Mouse (Mus musculus): ENCODE results near the gene Tmem40. TPM values are rescaled to one million over a fixed set of nuclear protein-coding genes. Genes with fewer than 3 reads are reported as not detected.

Tmem40 gene
- polyA plus RNA-seq, 1 experiment from 2014 or later: 0.91 TPM

GRCm38 (mm10) chr6:115696707-115697215, 65.4 kb downstream of the Tmem40 start:
- Histone ChIP-seq H3K4me3 (replicated peaks; ENCODE audit: low read length) (no peak overlapping the region), H3K36me3 (ENCODE audit: control insufficient read depth, insufficient read depth) (no peaks in the 10 kb centered on the region), H3K27ac (ENCODE audit: low read length) (no peak overlapping the region), H3K9me3 (ENCODE audit: control insufficient read depth, low read length) (0 out of 2 replicates have a peak, but pooled peaks cover 4% of the 10 kb centered on the region), H3K4me1 (replicated peaks; ENCODE audit: control insufficient read depth, insufficient read depth, low read length) (no peaks in the 10 kb centered on the region; the same call in 1 of the 2 replicates), H3K4me2 (ENCODE audit: low read length) (no peak overlapping the region), H3K9ac (replicated peaks; ENCODE audit: low read depth, low read length) (no peak overlapping the region), H3K27me3 (replicated peaks; ENCODE audit: control insufficient read depth, insufficient read depth, low read length) (no peaks in the 10 kb centered on the region)
- 86% methylated on average over 7 of the region's 7 CpGs for WGBS
- no peak for ATAC-seq

- Histone ChIP-seq H3K4me2 (ENCODE audit: low read length) (no peak overlapping the region), H3K4me1 (replicated peaks; ENCODE audit: control insufficient read depth, insufficient read depth, low read length) (no peaks in the 10 kb centered on the region; the same call in 1 of the 2 replicates), H3K9ac (replicated peaks; ENCODE audit: low read depth, low read length) (no peak overlapping the region), H3K36me3 (ENCODE audit: control insufficient read depth, insufficient read depth) (no peaks in the 10 kb centered on the region), H3K9me3 (ENCODE audit: control insufficient read depth, low read length) (0 out of 2 replicates have a peak, but pooled peaks cover 4% of the 10 kb centered on the region), H3K4me3 (replicated peaks; ENCODE audit: low read length) (no peak overlapping the region), H3K27ac (ENCODE audit: low read length) (no peak overlapping the region), H3K27me3 (replicated peaks; ENCODE audit: control insufficient read depth, insufficient read depth, low read length) (no peaks in the 10 kb centered on the region)
- no peak for ATAC-seq
- 49% methylated on average over 7 of the region's 7 CpGs for WGBS
Measured at GRCm38 (mm10) chr6:115695124-115695523, 67.1 kb downstream of the Tmem40 start.

GRCm38 (mm10) chr6:115694441-115694842, 67.8 kb downstream of the Tmem40 start:
- H3K27me3 ChIP-seq (replicated peaks; ENCODE audit: control insufficient read depth, insufficient read depth, low read length): no peaks in the 10 kb centered on the region
- WGBS: 52% methylated on average over 9 of the region's 9 CpGs
- no peak overlapping the region for H3K27ac ChIP-seq (ENCODE audit: low read length)
- H3K4me3 ChIP-seq (replicated peaks; ENCODE audit: low read length): no peak overlapping the region
- no peaks in the 10 kb centered on the region; the same call in 1 of the 2 replicates for H3K4me1 ChIP-seq (replicated peaks; ENCODE audit: control insufficient read depth, insufficient read depth, low read length)
- H3K9me3 ChIP-seq (ENCODE audit: control insufficient read depth, low read length): 0 out of 2 replicates have a peak, but pooled peaks cover 4% of the 10 kb centered on the region
- no peak overlapping the region for H3K9ac ChIP-seq (replicated peaks; ENCODE audit: low read depth, low read length)
- no peak for ATAC-seq
- no peaks in the 10 kb centered on the region for H3K36me3 ChIP-seq (ENCODE audit: control insufficient read depth, insufficient read depth)
- no peak overlapping the region for H3K4me2 ChIP-seq (ENCODE audit: low read length)

- no peak overlapping the region for H3K9ac ChIP-seq (replicated peaks; ENCODE audit: low read depth, low read length)
- H3K27me3 ChIP-seq (replicated peaks; ENCODE audit: control insufficient read depth, insufficient read depth, low read length): no peaks in the 10 kb centered on the region
- no peak overlapping the region for H3K4me2 ChIP-seq (ENCODE audit: low read length)
- WGBS: 76% methylated on average over 5 of the region's 5 CpGs
- ATAC-seq: no peak
- 0 out of 2 replicates have a peak, but pooled peaks cover 4% of the 10 kb centered on the region for H3K9me3 ChIP-seq (ENCODE audit: control insufficient read depth, low read length)
- H3K27ac ChIP-seq (ENCODE audit: low read length): no peak overlapping the region
- no peaks in the 10 kb centered on the region; the same call in 1 of the 2 replicates for H3K4me1 ChIP-seq (replicated peaks; ENCODE audit: control insufficient read depth, insufficient read depth, low read length)
- no peak overlapping the region for H3K4me3 ChIP-seq (replicated peaks; ENCODE audit: low read length)
- H3K36me3 ChIP-seq (ENCODE audit: control insufficient read depth, insufficient read depth): no peaks in the 10 kb centered on the region
Measured at GRCm38 (mm10) chr6:115692963-115693730, 69.1 kb downstream of the Tmem40 start.

GRCm38 (mm10) chr6:115692163-115692950, 69.9 kb downstream of the Tmem40 start:
- 67% methylated on average over 9 of the region's 9 CpGs for WGBS
- no peak for ATAC-seq
- 0 out of 2 replicates have a peak, but pooled peaks cover 4% of the 10 kb centered on the region for H3K9me3 ChIP-seq (ENCODE audit: control insufficient read depth, low read length)

GRCm38 (mm10) chr6:115690105-115690504, 72.1 kb downstream of the Tmem40 start:
- 97% methylated on average over 4 of the region's 4 CpGs for WGBS
- Histone ChIP-seq H3K4me2 (ENCODE audit: low read length) (no peak overlapping the region), H3K4me1 (replicated peaks; ENCODE audit: control insufficient read depth, insufficient read depth, low read length) (no peaks in the 10 kb centered on the region), H3K36me3 (ENCODE audit: control insufficient read depth, insufficient read depth) (no peaks in the 10 kb centered on the region), H3K27me3 (replicated peaks; ENCODE audit: control insufficient read depth, insufficient read depth, low read length) (no peaks in the 10 kb centered on the region), H3K9me3 (ENCODE audit: control insufficient read depth, low read length) (peaks cover 8% of the 10 kb centered on the region; the same call in 1 of the 2 replicates), H3K4me3 (replicated peaks; ENCODE audit: low read length) (no peak overlapping the region), H3K9ac (replicated peaks; ENCODE audit: low read depth, low read length) (no peak overlapping the region), H3K27ac (ENCODE audit: low read length) (no peak overlapping the region)
- no peak for ATAC-seq

More at GRCm38 (mm10) chr6:115692163-115692950, 69.9 kb downstream of the Tmem40 start:
- no peaks in the 10 kb centered on the region for H3K36me3 ChIP-seq (ENCODE audit: control insufficient read depth, insufficient read depth)
- H3K4me3 ChIP-seq (replicated peaks; ENCODE audit: low read length): no peak overlapping the region
- no peak overlapping the region for H3K27ac ChIP-seq (ENCODE audit: low read length)
- no peak overlapping the region for H3K9ac ChIP-seq (replicated peaks; ENCODE audit: low read depth, low read length)
- no peak overlapping the region for H3K4me2 ChIP-seq (ENCODE audit: low read length)
- no peaks in the 10 kb centered on the region for H3K4me1 ChIP-seq (replicated peaks; ENCODE audit: control insufficient read depth, insufficient read depth, low read length)
- H3K27me3 ChIP-seq (replicated peaks; ENCODE audit: control insufficient read depth, insufficient read depth, low read length): no peaks in the 10 kb centered on the region

GRCm38 (mm10) chr6:115688589-115688988, 73.6 kb downstream of the Tmem40 start:
- Histone ChIP-seq H3K4me2 (ENCODE audit: low read length) (no peak overlapping the region), H3K36me3 (ENCODE audit: control insufficient read depth, insufficient read depth) (no peaks in the 10 kb centered on the region), H3K9me3 (ENCODE audit: control insufficient read depth, low read length) (peaks cover 8% of the 10 kb centered on the region; the same call in 1 of the 2 replicates), H3K9ac (replicated peaks; ENCODE audit: low read depth, low read length) (no peak overlapping the region), H3K4me3 (replicated peaks; ENCODE audit: low read length) (no peak overlapping the region), H3K27me3 (replicated peaks; ENCODE audit: control insufficient read depth, insufficient read depth, low read length) (no peaks in the 10 kb centered on the region), H3K4me1 (replicated peaks; ENCODE audit: control insufficient read depth, insufficient read depth, low read length) (no peaks in the 10 kb centered on the region), H3K27ac (ENCODE audit: low read length) (no peak overlapping the region)
- no peak for ATAC-seq
- WGBS: 87% methylated on average over 4 of the region's 4 CpGs

GRCm38 (mm10) chr6:115687753-115688152, 74.5 kb downstream of the Tmem40 start:
- no peaks in the 10 kb centered on the region for H3K27me3 ChIP-seq (replicated peaks; ENCODE audit: control insufficient read depth, insufficient read depth, low read length)
- H3K9ac ChIP-seq (replicated peaks; ENCODE audit: low read depth, low read length): no peak overlapping the region
- H3K4me2 ChIP-seq (ENCODE audit: low read length): no peak overlapping the region
- peaks cover 5% of the 10 kb centered on the region; the same call in 1 of the 2 replicates for H3K9me3 ChIP-seq (ENCODE audit: control insufficient read depth, low read length)
- no peaks in the 10 kb centered on the region for H3K4me1 ChIP-seq (replicated peaks; ENCODE audit: control insufficient read depth, insufficient read depth, low read length)
- H3K27ac ChIP-seq (ENCODE audit: low read length): no peak overlapping the region
- H3K36me3 ChIP-seq (ENCODE audit: control insufficient read depth, insufficient read depth): no peaks in the 10 kb centered on the region
- 73% methylated on average over 3 of the region's 3 CpGs for WGBS
- no peak for ATAC-seq
- no peak overlapping the region for H3K4me3 ChIP-seq (replicated peaks; ENCODE audit: low read length)

Measured in forebrain, embryonic 16.5 days (tissue).